Mouse (Mus musculus) inflammation-experienced regulatory T-cells, adult 6 months (primary cell): ENCODE results near the gene Stub1. TPM values are rescaled to one million over a fixed set of nuclear protein-coding genes. Genes with fewer than 3 reads are reported as not detected.
"Not testable (repeated sequence)": the region's sequence is repeated elsewhere in the genome, so short reads cannot be mapped to it uniquely, and the experiment has no call there.

Experiments
- ATAC-seq: one replicate; pipeline ENCODE4 v1.8.0; 2017
- polyA plus RNA-seq, 3 experiments: library from polyadenylated mRNA; unstranded; fragments of 100-300 nt; shearing (Covaris generic); gene quantifications; one replicate each; pipeline ENCODE4 v1.2.1; 2017

The Stub1 gene
- polyA plus RNA-seq, 3 experiments from 2014 or later: 60.7 to 79.7 (median 78.2) TPM

DNA sequence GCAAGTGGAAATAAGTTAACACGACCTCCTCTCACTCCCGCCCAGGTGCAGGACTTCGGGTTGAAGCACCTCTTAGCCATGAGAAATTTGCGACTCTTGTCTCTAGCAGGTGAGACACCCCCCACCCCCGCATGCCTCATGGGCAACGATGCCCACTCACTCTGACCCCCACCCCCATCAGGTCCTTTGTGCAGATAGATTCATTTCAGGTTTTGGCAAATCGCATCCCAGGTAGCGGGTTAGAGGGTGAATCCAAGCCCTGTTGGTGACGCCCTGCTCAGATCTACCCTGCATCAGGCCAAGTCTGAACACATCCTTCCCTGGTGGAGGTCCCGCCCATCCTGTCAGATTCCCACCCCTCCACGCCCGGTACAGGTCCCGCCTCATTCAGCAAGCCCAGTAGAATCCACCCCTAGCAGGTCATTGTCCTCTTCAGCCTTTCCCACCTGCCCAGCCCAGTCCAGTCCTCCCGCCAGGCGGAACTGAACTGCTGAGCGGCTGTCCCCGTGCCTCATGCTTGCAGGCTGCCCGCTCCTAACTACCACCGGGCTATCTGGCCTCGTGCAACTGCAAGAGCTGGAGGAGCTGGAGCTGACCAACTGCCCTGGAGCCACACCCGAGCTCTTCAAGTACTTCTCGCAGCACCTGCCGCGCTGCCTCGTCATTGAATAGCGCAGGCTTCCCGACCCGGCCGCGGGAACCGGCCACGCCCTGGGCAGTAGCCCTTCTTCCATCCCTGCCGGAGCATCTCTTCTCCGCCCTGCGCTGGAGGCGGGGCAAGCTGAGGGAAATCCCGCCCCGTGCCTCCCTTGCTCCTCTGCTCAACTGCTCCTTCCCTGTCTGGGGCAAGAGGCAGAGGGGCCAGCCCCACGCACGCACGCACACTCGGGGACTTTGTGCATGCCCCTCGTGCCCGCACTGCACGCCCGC lies 14.1 kb downstream of the Stub1 start:
- ATAC-seq: no peak

DNA sequence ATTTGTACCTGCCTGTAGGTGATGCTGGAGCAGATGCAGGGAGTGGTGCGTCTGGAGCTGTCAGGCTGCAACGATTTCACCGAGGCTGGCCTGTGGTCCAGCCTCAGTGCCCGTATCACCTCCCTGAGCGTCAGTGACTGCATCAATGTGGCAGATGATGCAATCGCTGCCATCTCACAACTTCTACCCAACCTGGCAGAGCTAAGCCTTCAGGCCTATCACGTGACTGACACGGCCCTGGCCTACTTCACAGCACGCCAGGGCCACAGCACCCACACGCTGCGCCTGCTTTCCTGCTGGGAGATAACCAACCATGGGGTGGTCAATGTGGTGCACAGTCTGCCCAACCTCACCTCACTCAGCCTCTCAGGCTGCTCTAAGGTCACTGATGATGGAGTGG lies 15.5 kb downstream of the Stub1 start:
- ATAC-seq: no peak

DNA sequence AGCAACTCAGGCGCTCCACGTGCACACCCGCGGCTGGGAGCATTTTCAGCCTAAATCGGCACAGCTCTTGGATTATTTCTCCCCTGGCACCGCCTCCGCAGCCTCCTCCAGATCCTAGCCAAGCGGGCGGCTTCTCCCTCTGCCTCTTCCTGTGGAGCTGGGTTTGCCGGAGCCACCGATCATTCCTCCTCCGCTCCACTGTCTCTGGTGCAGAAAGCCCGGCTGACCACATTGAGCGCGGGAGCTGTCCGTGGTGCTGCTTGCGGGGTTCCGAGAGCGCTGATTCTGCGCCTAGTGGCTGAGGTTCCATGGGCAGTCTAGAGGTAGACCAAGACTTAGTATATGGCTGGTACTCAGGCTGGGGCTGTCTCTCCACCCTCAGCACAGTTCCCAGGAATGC lies 19.7 kb downstream of the Stub1 start:
- no peak for ATAC-seq

DNA sequence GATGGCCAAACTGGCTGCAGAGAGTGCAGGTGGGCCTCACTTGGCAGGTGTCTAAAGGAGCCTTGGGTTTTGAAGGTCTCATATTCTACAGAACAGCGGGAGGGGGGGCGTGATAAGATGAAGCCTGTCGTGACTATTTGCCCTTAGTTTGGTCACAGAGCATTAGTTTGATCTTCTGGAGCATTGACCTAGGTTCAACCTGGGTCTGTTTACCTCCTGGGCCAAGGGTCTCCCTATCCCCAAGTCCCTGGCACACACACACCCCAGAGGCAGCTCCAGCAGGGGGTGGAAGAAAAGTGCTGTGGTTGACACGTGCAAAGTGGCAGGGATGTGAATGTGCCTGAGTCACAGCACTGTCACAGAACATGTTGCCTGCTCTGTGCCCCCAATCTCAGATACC lies 22.3 kb downstream of the Stub1 start:
- no peak for ATAC-seq

DNA sequence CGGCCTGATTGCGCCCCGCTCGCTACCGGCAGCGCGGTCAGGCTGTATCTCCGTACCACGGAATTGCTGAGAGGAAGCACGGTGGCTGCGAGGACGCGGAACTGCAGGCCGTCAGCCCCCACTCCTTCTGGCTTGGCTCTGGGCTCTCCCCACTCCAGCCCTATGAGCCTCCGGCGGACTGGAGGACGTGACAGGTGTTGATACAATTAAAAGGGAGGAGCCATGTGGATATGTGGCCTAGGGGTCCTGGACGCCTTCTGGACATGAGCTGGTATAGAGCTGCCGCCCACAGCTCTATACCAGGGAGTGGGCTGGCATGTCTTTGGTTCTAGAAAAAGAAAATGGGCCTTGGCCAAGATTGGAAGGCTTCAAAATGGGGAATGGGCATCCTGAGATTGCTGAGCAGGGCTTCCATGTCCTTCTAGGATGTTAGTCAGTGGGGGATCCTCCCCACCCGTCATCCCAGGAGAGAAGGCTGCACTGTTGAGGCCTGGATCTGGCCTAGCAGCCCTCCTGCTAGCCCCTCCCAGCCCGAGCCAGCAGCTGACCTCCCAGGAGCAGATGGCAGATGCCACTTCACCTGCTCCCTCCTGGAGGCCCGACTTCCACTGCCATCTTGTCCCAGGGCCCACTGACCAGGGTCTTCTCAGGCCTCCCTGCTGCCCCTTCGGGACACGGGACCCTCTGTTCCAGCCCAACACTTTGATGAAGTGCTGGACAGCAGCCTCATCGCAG lies 23.4 kb downstream of the Stub1 start:
- ATAC-seq: no peak

DNA sequence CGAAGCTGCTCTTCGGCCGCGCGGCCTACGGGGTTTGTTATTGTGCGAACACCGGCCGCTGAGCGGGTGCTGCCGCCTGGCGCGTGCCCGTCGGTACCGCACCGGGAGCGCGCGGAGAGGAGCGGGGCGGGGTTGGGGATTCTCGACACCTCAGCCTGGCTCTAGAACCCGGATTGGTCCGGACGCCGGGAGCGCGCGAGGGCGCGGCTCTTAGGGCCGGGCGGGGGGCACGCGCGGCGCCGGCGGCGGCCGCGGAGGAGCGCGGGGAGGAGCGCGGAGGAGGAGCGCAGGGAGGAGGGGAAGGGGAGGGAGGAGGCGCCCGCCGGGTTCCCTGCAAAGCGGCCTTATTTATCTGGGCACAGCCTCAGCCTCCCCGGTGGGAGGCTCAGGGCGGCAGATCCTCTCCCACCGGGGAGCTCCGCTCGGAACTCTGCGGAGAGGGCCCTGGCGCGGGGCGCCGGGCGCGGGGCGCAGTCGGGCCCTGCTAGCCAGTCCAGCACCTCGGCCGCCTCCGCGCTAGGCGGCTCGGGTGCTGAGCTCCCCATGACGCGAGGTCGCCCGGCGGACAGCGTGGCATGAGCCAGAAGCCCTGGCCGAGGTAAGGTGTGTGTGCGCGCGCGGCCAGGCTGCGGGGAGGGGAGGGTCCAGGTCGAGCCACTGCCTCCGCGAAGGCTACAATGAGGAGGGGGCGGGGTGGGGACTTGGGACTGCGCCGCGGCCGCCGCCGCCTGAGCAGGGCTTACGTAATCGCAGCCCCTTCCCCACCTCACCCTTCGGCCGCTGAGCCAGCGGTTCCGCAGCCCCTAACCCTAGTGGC lies 24.2 kb downstream of the Stub1 start, which contains the start of gene Fbxl16:
Gene Fbxl16 (plus strand): TSS at position 297 of the 817 bp plus-strand sequence.
- ATAC-seq: no peak

DNA sequence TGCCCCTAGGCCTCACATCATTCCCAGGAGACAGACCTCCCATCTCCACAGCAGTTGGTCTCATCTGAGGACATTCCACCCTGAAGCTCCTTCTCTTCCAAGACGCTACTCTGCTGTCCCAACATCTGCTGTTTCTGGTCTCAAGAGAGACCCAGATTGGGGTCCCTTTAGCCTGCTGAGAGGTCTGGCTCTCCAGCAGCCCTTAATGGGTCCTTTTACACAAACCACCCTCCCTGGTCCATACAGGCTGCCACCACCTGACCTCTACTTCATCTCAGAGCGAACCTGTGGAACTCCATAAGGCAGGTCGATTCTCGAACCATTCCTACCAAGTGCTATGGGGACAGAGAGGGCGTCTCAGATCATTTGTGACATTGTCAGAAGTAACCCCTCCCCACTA lies 25.2 kb downstream of the Stub1 start:
- ATAC-seq: no peak

DNA sequence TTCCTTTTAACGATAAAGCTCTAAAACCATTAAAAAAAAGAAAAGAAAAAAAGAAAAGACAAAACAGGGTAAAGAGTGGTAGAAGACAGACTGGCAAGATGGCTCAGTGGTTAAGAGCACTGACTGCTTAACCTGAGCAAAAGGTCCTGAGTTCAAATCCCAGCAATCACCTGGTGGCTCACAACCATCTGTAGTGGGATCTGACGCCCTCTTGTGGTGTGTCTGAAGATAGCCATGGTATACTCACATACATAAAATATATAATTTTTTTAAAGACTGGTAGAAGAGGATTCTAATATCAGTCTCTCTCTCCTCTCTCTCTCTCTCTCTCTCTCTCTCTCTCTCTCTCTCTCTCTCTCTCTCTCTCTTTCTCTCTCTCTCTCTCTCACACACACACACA lies 25.8 kb downstream of the Stub1 start:
- ATAC-seq: not testable (repeated sequence)

DNA sequence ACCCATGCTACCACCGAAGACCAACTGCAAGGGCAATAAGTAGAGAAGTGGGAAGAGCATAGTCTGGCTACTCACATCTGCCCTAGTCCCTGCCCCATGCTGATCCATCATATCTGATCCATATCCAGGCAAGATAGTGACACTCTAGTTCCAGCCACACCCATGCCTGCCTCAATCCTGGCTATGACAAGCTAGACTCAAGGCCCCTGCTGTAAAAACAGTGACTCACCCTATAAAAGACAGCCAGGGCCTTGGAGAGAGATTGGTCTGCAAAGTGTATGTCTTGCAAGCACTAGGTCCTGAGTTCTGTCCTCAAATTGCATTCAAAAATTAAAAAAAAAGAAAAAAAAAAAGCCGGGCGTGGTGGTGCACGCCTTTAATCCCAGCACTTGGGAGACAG lies 26.7 kb downstream of the Stub1 start:
- ATAC-seq: no peak

DNA sequence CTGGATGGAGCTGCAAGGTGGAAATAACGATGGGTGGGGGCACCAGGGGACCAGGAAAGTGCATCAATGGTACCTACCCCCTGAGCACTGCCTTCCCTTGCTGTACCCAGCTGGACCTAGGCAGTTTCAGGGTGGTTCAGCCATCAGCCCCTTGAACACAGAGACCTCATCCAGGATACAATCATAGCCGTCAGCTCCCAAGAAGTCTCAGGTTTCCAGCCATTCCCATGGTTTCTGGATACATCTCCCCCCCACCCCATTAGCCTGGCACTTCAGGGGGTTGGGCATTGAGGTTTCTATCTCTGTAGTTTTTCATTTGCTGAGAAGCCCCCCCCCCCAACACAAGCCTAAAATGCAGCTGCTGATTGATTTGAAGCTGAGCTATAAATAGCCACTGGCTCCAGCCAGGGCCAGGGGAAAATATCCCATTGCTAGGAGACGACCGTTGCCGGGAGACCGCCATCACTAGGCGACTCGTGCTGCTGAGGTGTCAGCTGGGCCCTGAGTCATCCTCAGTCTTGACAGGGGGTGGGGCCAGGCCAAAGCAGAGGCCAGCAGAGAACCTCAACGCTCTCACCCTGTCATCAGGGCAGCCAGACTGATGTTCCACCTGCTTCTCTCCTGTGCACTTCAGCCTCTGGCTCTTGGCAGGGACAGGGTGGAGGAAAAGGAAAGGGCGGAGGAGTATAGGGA lies 30.2 kb downstream of the Stub1 start:
- no peak for ATAC-seq

DNA sequence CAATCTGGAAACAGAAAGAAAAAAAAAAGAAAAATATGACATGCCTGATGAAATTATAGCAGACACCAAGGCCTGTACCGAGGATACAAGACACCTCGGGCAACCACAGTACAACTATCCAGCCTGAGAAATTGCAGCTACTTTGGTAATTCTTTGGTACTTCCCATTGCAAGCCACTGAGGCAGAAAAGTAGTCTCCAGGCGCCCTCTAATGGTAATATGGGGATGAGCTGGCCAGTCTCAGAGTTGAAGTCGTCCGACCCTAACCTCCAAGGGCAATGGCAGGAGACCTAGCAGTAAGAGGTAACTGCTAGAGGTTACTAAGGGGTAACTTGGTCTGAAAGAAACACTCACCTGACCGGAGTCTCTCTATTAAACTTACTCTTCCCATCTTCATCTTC lies 32.2 kb downstream of the Stub1 start:
- peak; percentile 74 for ATAC-seq

DNA sequence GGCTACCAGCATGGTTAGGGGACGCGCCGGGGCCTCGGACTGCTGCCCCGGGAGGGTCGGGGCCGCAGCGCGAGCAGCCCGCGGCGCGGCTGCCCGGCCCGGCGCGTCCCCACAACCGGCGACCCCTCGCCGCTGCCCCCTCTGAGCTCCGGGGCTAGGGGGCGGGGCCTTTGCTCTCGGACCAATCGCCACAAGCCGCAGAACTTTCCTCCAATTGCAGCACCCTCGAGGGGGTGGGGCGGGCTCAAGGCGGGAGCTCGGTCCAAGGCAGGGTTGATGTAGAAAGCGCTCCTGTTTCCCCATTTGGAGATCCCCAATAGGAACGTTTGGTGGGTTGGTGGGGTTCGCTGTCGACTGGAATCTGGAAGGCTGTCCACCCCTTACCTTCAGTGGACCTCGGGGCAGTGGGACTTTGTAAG lies 36.2 kb downstream of the Stub1 start, which contains the start of gene Metrn:
Gene Metrn (minus strand): TSS at position 186 of the 419 bp plus-strand sequence.
- peak; percentile 53 for ATAC-seq

DNA sequence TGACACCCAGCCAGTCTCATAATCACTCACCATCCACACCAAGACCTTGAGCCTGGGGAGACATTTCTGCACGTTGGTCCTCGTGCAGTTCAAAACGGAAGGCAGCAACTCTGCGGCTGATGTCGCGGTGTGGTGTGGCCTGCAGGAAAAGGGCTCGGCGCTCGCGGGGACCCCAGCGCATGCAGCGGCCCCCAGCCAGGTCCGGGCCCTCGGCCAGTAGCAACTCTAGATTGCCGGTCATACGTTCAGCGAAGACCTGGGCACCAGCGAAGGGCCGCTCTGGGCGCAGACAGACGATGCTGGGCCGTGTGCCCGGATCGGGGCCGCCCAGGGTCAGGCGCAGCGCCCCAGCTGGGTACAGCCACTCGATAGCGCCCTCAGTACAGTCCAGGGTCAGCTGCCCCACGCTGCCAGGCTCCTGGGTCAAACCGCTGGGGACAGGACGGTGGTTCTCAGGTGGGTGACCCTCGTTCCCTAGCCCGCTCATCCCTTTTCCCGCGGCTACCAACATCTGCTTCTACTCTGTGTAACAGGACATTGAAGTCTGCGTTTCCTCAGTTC lies 36.9 kb downstream of the Stub1 start:
- ATAC-seq: no peak

DNA sequence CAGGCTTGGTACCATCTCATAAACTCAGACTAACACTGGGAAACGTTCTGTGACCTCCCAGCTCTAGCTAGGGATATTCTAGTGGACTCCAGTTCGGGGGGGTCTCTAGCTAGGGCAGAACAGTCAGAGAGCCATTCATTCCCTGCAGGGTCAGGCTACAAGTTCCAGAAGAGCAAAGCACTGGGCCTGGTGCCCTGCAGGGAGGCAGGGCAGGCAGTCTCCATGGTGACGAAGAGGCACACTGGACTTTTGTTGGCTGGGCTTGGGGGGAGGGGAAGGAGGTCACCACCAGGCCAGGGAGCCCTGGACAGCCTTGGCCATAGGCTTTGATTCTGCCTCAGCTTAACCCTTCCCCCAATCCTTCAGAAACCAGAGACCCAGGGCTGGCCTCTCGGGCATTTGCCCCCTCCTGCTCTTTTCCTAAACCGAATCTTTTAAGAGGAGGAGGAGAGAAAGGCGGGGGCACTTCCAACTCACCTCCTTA lies 37.6 kb downstream of the Stub1 start, which contains the start of gene AC134908.4:
Gene AC134908.4 (minus strand): TSS at position 51 of the 484 bp plus-strand sequence.
- ATAC-seq: no peak

DNA sequence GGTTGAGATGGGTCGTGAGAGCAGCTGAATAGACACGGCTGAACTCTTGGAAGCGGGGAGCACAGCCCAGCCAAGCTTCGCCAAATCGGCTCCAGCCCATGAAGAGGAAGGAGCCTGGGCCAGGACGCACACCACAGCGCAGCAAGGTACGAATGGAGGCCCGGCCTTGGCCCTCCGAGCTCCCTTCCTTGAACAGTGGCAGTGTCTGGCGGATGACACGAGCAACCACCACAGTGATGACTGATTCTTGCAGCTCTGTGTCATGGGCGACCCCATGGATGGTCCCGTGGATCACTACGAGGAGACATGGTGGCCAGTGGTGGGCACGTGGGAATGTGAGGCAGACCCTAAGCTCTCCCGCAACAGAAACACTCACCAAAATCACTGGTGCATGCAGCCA lies 38.2 kb downstream of the Stub1 start:
- ATAC-seq: no peak

DNA sequence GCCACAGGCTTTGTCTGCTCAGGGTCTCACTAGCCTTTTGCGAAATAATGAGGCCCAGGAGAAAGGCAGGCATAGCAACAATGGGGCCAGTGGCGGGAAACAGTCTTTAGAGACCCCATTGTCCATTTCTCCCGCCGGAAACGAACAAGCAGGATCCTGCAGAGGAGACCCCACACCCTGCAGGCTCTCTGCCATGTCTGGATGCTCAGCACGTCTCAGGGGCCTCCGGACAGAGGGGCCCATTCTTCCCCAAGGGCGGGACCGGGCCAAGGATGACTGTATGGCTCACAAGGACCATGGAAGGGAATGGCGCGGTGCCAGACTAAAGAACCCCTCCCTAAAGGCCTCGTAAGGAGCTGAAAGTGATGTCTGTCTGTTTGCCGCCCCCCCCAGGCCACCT lies 39.0 kb downstream of the Stub1 start:
- ATAC-seq: no peak

DNA sequence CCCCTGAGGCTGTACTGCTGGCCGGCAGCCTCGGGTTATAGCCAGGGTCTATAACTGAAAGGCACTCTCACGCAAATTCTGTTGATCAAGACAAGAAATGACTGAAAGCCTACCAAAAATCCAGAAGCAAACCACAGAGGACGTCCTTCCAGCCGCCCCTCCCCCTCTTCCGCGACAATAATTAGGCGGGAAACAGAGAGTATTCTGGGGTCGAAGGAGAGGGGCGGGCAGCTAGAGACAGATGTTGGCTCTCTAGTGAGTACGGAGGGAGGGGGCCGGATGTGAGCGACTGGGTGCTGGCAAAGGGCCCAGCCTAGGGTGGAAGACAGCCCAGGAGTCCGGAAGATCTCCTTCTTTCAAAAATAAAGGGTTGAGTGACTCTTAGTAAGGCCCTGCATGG lies 40.6 kb downstream of the Stub1 start, which contains the start of gene Fam173a:
Gene Fam173a (minus strand): TSS at position 287 of the 400 bp plus-strand sequence.
- ATAC-seq: peak; percentile 86

DNA sequence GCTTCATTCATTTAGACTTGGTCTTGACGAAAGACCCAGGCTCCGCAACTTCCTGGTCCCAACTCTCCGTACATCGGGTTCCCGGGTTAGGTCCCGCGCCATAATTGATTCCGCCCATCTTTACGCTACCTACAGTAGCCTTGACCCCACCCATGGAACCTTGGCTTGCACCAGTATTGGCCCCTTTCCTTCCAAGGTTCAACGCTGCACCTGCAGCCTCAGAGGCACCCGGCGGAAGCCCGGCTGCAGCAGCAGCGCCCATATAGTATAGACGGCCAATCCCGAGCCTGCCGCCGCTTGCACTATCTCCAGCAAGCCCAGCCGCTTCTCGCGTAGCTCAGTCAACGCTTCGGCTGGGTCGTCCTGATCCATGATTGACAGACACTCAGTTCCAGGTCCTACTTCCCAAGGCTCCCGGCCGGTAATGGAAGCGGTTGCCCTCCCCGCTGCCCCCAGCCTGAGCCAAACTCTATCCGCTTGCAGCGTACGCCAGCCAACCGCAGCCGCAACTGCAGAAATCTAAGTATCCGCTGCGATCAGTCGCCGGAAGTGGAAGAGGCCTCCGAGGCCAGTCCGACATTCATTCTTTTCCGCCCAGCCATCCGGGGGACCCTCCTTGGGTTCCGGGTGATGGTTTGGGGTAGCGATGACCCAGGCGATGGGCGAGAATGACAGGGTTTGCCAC lies 41.2 kb downstream of the Stub1 start:
- peak; percentile 63 for ATAC-seq

DNA sequence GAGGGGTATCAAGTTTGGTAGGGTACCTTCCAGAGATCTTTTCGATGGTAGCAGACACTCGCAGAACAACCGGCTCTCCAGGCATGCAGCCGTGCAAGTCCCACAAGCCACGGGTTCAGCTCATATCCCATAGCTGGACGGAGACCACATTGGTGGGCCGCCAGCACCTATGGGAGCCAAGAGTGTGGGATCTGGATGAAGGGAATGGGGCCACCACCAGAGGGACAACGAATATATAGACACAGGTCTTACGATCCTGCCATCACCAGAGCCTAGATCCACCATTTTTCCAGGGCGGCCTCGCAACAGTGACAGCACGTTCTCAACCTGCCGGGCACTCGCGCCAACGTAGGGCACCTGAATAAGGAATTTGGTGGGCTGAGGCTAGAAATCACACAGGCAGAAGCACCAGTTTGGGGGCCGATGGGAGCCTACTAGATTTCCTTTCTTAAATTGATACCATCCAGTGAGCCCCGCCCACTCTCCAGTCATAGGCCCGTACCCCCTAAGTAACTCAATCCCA lies 41.8 kb downstream of the Stub1 start:
- no peak for ATAC-seq

DNA sequence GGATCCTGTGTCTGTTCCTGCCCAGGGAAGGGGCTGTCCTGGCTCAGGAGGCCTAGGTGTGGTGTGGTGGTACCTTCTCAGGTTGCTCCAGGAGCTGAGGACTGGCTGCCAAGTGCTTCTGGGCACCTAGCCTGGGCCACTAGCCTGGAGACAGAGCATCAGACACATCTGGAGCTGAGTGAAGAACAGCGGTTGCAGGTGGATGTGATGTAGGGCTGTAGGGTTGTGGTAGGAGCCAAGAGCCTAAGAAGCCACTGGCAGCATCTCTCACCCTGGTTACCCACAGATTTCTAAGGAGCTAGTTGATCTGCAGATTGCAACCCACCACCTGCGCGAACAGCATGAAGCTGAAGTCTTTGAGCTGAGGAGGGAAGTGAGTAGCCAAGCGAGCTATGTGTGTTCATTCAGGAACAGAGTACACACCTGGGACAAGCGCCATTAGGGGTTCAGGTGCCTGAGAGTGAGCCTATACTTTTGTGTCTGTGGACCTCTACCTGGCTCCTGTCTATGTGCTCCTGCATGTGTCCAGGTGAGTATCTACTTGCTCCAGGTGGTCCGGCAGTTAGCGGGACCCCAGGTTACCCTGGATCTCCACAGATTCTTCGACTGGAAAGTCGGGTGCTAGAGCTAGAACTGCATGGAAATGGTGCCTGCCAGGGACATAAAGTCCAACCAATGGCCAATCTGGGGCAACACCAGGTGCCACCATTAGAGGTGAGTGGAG lies 46.3 kb downstream of the Stub1 start:
- no peak for ATAC-seq
